Mouse (Mus musculus) T-helper 1 cell (primary cell): ENCODE data around the gene Slc25a19.

Experiments
- in situ Hi-C: fragments of 300-600 bp; cut with MboI, MseI; formaldehyde crosslinking; loops from one replicate; pipeline ENCODE4 v1.15.1; 2025; ENCODE audit warnings: high pct_unique_total_duplicates

Slc25a19 gene

GRCm38 (mm10) chr11:115641664-115642036, 13.6 kb upstream of the Slc25a19 start:
- in situ Hi-C loops: no loop called here

GRCm38 (mm10) chr11:115640978-115641663, 13.0 kb upstream of the Slc25a19 start:
- in situ Hi-C loops: no loop called here

GRCm38 (mm10) chr11:115640311-115640828, 12.3 kb upstream of the Slc25a19 start:
- in situ Hi-C loops: no loop called here

DNA sequence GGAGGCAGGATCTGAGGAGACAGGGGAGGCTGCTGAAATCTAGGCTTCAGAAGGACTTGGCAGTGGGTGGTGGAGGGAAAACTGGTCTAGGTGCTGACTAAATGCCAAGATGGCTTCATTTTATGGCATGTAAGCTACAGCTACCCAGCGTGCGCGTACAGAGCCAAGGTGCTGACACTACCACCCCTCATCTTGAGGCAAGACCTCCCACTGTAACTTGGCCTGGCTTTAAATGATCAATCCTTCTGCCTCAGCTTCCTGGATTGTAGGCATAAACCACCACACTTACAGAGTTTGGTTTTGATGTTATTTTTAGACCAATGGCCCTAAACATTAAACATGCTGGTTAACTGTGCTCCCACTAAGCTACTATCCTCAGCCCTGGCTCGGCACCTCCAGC, 11.4 kb upstream of the Slc25a19 start:
- in situ Hi-C loops: no loop called here

DNA sequence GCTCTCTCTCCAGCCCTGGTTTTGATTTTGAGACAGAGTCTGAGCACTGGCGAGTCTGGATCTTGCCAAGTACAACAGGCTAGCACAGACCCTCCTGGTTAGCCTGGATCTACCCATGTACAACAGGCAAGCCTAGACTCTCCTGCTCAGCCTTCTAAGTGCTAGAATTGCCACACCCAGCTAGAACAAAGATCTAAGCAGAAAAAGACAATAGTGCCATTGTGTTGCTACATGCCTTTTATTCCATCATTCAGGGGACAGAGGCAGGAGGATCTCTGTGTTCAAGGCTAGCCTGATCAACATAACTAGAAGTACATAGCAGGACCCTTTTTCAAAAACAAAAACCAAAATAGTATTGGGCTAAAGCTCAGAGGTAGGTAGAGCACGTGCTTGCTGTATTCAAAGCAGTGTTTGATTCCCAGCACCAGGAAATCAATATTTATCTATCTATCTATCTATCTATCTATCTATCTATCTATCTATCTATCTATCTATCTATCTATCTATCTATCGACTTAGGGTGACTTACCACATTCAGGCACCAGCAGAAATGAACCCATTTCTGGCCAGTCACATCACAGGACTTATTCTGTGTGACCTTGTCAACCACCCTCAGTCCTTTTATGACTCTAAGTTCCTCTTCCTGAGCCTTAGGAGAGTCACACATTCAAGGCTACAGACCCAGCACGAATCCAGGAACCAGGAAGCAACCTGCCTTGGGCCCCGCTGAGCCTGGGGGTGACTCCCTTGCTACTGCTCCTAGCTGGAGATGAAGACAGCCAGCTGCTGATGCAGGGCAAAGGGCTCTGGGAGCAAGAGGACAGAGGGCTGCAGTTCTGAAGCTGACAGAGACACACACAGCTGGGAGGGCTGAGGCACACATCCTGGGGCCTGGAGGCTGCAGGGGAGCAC, 10.7 kb upstream of the Slc25a19 start:
- in situ Hi-C loops: no loop called here

DNA sequence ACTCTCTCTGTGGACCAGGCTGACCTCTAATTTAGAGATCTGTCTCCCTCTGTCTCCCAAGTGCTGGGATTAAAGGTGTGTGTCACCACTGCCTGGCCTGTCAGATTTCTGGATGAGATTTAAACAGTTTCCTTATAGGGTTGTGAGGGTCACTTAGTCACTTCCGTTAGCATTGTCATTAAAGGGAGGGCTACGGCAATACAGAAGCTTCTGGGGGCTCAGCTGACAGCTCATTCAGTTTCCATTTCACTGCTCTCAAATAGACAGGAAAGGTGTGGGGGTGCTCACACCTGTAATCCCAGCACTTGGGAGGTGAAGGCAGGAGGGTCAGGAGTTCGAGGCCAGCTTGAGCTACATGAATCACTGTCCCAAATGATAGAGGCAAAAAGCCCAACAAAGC, 8.9 kb upstream of the Slc25a19 start:
- in situ Hi-C loops: no loop called here

- in situ Hi-C loops: no loop called here
Observed at GRCm38 (mm10) chr11:115635484-115635883, 7.4 kb upstream of the Slc25a19 start.

GRCm38 (mm10) chr11:115635041-115635440, 6.9 kb upstream of the Slc25a19 start:
- in situ Hi-C loops: no loop called here

- in situ Hi-C loops: no loop called here
Observed at GRCm38 (mm10) chr11:115634109-115634508, 6.0 kb upstream of the Slc25a19 start.

GRCm38 (mm10) chr11:115632862-115633261, 4.8 kb upstream of the Slc25a19 start:
- in situ Hi-C loops: no loop called here

DNA sequence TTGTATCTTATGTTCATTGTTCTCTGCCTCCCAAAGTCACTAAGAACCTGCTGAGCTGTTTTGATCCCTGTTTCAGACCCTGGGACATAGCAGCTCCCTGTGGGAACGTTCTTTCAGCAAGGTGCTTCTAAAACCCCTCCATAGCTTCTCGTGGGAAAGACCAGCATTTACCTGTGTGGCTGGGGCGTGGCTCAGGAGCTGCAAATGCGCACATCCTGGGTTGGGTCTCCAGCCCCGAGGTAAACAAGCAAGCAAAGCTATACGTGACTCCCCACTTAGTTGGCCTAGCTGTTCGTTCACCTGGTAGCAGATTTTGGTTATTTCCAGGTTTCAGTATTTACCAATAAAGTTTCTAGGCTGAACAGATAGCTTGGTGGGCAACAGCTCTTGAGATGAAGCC, 4.2 kb upstream of the Slc25a19 start:
- in situ Hi-C loops: no loop called here

DNA sequence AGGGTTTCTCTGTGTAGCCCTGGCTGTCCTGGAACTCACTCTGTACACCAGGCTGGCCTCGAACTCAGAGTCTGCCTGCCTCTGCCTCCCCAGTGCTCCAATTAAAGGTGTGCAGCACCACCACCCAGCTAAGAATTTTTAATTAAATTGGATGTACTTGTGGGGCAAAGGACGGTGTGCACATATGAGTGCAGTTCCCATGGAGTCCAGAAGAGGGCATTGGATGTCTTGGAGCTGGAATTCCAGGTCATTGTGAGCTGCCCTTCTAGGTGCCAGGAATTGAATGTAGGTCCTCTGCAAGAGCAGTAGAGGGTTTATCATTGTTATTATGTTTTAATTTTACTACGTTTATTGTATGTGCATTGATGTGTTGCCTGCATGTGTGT, 3.4 kb upstream of the Slc25a19 start:
- in situ Hi-C loops: no loop called here

DNA sequence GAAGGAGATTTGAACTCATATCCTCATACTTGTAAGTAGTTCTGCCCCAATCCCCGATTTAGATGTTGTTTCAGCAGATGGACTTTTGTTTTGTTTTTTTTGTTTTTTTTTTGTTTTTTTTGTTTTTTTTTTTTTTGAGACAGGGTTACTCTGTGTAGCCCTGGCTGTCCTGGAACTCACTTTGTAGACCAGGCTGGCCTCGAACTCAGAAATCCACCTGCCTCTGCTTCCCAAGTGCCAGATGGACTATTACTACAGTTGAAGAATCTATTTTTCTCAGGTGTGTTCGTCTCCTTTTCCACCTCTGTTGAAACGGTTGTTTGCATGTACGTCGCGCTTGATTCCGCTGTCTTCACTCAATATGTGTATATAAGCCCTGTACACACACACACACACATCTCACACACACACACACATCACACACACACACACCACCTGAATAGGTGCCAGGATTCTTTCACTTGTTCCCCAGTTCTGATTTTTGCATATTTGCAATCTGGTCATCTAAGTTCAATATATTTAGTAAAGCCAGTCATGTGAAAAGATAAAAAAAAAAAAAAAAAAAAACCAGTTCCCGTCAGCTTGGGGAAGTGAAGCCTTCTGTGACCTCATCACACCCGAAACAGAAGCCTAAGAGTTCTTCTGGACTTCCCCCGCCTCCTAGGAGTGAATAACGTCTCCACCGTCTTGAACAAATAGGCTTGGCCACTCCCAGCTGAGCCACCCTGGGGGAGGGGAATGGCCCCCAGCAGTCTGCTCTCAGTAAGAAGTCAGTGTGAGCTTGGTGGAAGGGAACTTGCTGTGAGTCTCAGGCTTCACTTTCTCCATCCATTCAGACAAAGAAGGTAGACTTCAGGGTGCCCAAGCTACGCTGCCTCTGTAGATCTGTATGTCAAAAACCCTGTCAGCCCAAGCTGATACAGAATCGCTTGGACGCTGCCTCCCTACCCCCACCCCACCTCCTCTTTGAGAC, 2.7 kb upstream of the Slc25a19 start:
- in situ Hi-C loops: no loop called here

- in situ Hi-C loops: no loop called here
Observed at GRCm38 (mm10) chr11:115629734-115630531, 1.8 kb upstream of the Slc25a19 start.

- in situ Hi-C loops: no loop called here
Observed at GRCm38 (mm10) chr11:115628465-115629101, 488 bp upstream of the Slc25a19 start.

DNA sequence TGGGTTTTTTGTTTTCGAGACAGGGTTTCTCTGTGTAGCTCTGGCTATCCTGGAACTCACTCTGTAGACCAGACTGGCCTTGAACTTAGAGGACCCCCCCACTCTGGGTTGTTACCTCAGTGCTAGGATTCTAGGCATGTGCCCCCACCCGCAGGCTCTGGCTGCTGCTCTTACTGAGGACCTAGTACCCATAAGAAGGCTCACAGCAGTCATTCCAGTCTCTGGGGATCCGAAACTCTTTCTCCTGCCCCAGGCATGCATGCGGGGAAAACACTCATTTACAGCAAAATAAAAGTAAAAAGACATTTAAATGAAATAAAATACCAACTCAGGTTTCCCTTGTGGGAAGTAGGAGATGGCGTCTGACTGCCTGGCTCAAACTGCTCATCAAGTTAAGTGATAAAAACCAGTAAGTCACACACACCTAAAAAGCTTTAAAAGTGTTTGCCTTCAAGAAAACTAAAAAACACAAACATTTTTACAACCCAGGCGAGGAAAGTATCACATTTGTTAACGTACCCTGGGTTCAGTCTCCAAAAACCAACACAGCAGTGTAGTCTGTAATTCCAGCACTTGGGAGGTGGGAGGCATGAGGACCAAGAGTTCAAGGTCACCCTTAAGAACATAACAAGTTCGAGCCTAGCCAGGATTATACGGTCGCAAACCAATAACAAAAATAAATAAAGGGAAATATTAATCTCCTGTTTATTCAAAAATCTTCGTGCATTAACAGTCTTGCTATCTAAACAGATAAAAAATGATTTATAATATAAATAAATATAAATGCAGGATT, 1.1 kb downstream of the Slc25a19 start:
- in situ Hi-C loops: no loop called here

GRCm38 (mm10) chr11:115625877-115626276, 2.2 kb downstream of the Slc25a19 start:
- in situ Hi-C loops: no loop called here

DNA sequence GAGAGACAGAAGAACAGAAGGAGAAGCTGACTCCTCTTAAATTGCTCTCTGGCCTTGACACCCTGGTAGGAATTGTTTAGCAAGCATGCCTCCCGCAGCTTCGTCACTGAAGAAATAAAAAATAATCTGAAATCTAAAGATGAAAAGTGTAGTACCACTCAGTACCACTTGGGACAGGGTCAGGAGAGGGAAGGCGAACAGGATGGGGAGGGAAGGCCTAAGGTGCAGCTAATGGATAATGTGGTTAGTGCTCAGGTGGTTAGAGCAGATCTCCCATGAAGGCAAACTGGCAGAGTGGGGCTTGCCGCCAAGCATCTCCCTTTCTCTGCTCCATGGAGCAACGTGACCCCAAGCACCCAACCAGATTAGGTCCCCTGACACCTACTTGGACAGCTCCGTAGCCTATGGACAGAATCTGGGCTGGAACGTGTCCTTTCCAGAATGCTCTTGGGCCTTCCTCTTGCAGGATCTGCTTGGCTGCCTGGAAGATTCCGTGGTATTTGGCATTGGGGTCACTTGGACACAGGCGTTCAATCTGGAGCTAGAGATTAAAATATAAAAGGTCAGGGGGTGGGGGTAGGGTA, 4.5 kb downstream of the Slc25a19 start:
- in situ Hi-C loops: no loop called here

DNA sequence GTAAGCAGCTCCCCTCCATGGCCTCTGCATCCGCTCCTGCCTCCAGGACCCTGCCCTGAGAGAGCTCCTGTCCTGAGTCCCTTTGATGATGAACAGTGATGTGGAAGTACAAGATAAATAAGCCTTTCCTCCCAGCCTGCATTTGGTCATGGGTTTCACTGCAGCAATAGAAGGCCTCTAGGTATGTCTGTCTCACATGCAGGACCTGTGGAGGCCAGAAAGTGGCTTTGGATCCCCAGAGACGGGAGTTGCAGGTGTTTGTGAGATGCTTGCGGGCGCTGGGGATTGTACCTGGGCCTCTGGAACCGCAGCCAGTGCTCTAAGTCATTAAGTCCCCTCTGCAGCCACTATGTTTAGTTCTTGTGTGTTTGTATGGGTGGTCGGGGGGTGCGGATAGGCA, 8.1 kb downstream of the Slc25a19 start:
- in situ Hi-C loops: no loop called here
